Mouse (Mus musculus) brown adipose tissue, adult 24 weeks (tissue): Measurements from ENCODE around the gene Nfic. TPM values are rescaled to one million over a fixed set of nuclear protein-coding genes. Genes with fewer than 3 reads are reported as not detected.
A peak's percentile ranks its signal among the peaks of the same experiment; 100 is the strongest.

ENCODE experiments used
- H3K27ac ChIP-seq: fragments of 200-500 bp; replicated peaks from 2 replicates; pipeline ENCODE4 v1.5.1; 2012; ENCODE audit warnings: low read depth, mild to moderate bottlenecking, low read length
- H3K4me1 ChIP-seq: fragments of 200-500 bp; 2 replicates; pipeline ENCODE4 v1.6.1; 2012; ENCODE audit warnings: low read length, mixed read lengths; ENCODE audit not compliant: control insufficient read depth, insufficient read depth, insufficient read length
- H3K4me3 ChIP-seq: fragments of 200-500 bp; 2 replicates; pipeline ENCODE4 v1.5.1; 2012; ENCODE audit warnings: low read depth, mild to moderate bottlenecking, low read length, moderate library complexity; ENCODE audit not compliant: insufficient read depth
- polyA plus RNA-seq: library from polyadenylated mRNA; stranded (reverse); fragments of >200 nt; gene quantifications from 2 replicates; pipeline ENCODE4 v1.2.4, GENCODE M21; 2012; ENCODE audit not compliant: missing spikeins, insufficient read depth, insufficient read length

The Nfic gene
- 40.9 and 42.9 TPM in 2 replicates for polyA plus RNA-seq

DNA sequence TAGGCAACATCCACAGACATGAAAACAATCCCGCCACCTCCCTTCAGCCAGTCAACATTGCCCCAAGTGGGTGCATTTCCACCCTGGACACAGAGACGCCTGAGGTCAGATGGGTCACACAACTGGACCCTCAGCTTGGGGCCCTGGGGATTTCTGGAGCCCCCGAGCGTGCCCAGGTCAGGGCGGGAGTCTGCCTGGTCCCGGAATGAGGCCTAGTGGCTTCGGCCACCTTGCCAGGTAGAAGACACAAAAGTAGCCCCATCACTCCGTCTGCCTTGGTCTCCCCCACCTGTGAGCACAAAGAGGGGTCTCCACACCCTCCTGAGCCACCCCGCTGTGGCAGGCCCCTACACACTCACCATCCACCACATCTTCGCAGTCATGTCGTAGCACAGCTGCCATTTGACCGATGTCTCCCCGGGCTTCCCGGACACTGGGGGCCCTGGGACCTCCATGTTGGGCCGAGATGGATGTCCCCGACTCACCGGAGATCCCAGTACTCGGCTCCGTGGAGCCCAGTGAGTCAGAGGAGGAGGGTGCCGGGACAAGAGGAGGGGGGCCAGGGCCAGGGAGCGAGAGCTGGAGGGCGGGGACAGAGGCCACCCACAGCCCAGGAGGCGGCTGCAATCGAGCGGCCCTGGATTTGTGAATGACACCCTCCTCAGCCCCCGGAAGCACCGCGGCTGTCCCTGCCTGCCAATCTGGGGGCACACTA, at the start of gene Nfic:
Gene Nfic (minus strand): TSS at position 455 of the 715 bp plus-strand sequence.
- no peaks in the 10 kb centered on the region for H3K4me1 ChIP-seq
- H3K27ac ChIP-seq: no peak within 1 kb of the TSS
- H3K4me3 ChIP-seq: no peak within 1 kb of the TSS

DNA sequence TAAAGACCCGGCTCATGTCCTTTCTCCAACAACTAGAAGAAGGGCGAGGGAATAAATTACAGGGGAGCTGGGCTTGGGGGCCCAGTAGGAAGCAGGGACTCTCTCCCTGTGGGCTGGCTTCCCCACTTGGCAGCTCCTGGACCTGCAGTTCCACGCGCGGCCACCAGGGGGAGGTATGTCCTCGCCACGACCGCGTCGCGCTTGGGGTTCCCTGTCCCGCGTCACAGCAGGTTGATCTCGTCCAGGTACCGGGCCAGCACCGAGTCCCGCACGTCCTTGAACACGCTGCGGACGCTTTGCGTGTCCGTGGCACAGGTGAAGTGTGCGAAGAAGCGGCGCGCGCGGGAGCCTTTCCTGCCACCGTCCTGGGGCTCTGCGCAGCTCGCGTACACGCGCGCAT, 47.2 kb upstream of the Nfic start:
- peak overlapping the region; percentile 41 for H3K4me3 ChIP-seq
- H3K4me1 ChIP-seq: peaks cover 10% of the 10 kb centered on the region
- no peak overlapping the region for H3K27ac ChIP-seq

DNA sequence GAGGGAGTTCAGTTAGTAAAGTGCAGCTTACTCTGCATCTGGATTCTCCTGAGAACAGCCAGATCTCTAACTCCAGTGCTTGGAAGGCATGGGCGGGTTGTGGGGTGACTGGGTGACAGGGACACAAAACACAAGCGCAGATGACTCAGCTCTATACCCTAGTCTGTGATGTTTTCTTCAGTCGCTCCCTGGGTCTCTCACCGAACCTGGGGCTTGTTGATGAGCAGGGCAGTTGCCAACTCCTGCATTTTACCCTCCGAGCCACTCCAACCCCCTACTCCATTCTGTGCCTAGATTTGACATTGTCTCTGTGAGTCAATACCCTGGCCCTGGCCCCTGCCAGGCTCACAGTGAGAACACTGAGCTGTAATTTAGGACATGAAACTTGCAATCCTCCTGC, 46.4 kb upstream of the Nfic start:
- Histone ChIP-seq H3K4me1 (peaks cover 15% of the 10 kb centered on the region), H3K27ac (no peak overlapping the region), H3K4me3 (no peak overlapping the region)

DNA sequence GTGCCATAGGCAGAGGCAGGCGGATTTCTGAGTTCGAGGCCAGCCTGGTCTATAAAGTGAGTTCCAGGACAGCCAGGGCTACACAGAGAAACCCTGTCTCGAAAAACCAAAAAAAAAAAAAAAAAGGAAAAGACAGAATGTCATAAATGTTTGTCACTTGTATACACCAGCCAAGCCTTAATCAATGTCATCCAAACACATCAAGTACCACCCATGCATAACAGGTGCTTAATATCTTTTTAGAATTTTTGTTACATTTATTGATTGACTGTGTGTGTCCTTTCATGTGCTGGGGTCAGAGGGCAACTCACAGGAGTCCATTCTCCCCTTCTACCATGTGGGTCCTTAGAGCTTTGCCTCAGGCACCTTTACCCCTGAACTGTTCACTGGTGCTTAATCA, 44.6 kb upstream of the Nfic start, which contains the start of gene S1pr4:
Gene S1pr4 (minus strand): TSS at position 101 of the 400 bp plus-strand sequence.
- Histone ChIP-seq H3K4me3 (peak within 1 kb of the TSS; percentile 50), H3K27ac (peak within 1 kb of the TSS; percentile 79)

DNA sequence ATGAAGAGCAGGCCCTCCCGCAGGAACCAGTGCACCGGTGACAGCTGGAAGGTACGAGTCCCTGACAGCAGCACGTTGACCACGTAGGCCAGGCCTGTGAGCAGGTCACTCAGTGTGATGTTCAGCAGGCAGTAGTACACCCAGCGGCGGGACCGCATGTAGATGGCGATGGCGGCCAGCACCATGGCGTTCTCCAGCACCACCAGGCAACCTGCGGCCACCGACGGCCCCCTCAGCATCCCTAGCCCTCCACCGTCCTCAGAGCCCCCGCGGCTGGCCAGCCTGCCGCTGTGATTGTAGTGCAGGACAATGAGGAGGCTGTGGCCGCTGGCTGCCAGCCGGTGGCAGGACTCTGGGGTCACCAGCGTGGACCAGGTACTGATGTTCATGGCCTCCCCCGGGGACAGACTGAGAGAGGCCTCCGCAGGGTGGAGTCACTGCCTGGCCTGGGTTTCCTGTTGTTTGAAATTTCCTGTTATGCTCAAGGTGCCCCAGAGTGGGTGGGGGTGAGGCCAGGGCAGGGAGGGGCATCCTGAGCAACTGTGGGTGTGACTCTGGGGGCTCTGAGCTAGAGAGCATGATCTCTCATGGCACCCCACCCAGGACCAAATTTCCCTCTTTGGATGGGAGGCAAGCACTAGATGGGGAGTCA, 43.9 kb upstream of the Nfic start:
- H3K4me1 ChIP-seq: peaks cover 25% of the 10 kb centered on the region
- peak overlapping the region; percentile 79 for H3K27ac ChIP-seq
- H3K4me3 ChIP-seq: peak overlapping the region; percentile 50

More for the DNA sequence above, 44.6 kb upstream of the Nfic start, which contains the start of gene S1pr4:
- peaks cover 18% of the 10 kb centered on the region for H3K4me1 ChIP-seq

DNA sequence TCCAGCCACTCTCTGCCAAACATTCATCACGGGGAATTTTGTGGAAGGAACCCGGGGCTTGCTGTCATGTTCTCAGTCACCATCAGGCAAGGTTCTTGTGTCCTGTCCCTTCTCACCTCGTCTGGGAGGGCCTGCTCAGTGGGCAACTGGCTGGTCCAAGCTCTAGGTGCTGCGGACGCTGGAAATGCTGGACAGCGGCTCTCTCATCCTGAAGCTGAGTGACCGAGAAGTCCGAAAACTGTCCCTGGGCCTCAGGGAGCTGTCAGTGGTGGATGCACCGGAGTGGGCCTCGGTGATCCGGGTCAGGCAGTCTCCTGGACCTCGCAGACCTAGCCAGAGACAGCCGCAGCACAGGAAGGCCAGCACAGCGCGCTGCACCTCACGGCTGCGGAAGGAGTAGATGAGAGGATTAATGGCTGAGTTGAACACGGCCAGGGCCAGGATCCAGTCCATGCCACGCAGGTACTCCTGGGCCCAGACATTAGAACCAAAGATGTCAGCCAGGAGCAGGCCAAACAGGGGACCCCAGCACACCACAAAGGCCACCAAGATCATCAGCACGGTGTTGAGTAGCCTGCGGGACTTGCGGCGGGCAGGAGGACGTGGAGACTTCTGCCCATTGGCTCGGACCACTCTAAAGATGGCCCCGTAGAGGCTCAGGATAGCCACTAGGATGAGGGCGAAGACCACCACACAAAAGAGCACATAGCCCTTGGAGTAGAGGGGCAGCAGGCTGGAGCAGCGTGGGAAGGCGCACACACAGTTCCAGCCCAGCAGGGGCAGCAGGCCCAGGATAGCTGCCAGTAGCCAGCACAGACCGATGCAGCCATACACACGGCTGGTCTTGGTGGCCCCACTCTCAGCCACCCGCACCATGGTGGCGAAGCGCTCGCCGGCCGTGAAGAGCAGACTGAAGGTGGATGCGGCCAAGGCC, 43.1 kb upstream of the Nfic start:
- peak overlapping the region; percentile 50 for H3K4me3 ChIP-seq
- peaks cover 25% of the 10 kb centered on the region for H3K4me1 ChIP-seq
- peak overlapping the region; percentile 79 for H3K27ac ChIP-seq

DNA sequence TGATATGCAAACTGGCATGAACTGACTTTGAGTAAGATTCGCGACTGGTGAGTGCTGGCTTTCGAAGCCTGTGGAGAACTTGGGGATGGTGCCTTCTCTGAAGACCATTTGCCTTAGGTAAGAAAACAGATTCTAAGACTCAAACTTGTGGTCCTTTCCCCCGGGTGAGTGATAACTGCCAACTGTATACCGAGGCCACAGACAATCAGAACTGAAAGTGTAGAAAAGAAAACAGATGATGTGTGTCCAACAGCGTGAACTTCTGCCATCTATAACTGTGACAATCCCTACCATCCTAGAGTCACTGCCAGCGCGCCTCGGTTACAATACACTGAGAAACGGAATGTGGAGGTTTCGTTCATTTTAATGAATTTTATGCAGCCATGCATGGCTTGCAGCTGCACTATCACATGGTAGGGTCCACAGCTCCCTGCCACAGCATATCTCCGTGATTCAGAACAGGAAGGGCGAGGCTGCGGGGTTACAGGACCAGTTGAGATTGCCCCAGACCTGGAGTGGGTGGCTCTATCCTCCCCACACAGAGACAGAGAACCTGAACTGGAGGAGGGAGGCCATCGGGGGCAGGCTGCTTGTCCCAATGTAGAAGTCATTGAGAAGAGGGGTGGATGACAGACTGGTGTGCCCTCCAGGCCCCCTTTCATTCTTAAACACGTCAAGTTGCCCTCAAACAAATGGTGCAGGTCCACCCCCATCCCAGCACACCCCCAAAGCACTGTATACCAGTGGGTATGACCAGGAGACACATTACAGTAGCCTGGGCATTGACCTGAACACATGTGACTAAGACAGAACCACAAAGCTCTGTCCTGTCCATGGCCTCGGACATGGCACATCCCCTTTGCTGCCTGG, 42.2 kb upstream of the Nfic start:
- H3K27ac ChIP-seq: 0 out of 2 replicates have a peak overlapping the region, but pooled peaks have one; percentile 26
- H3K4me1 ChIP-seq: peaks cover 25% of the 10 kb centered on the region
- H3K4me3 ChIP-seq: peak overlapping the region; percentile 29

DNA sequence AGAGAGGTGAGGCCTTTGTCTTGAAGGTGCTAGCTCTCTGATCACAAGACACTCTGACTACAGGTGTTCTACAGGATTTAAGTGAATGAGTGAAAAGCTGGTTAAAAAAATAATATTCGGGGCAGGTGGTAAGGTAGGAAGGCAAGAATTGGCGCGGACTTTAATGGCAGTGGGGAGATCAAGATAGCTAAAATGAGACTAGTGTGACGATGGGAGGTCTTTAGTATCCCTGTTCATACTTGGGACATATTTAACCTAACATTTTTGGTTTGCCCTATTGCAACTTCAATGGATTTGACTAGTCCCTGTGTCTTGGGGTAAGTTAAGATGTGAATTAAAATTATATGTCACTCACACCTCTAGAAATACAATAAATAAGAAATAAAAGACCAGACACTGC, 41.5 kb upstream of the Nfic start:
- no peak overlapping the region; the same call in 1 of the 2 replicates for H3K4me3 ChIP-seq
- H3K4me1 ChIP-seq: peaks cover 25% of the 10 kb centered on the region
- no peak overlapping the region for H3K27ac ChIP-seq

DNA sequence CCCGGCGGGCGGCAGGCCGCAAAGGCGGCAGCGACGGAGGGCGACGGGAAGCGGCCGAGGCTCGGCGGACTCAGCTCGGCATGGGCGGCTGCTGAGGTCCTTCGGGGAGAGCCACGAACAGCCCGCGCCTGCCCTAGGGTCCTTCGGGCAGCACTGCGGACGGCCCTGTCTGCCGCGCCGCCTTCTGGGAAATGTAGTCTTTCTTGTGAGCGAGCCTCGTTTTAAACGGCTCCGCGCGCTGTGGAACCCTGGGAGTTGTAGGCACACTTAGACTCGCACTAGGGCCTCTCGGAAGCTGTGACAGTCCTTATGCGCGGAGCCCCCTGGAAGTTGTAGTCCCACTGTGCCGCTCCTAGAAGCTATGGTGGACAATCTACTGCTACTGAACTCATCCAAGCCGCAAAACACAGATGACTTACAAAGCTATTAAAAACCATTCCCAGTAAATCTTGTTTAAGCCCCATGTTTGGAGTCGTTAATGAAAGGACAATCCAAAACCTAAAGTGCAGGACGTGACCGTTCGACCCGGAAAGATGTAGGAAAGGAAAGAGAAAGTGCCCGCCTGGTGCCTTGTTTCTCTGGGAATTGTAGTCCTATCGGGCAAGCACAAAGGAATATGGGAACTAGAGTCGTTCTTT, 40.9 kb upstream of the Nfic start, which contains the start of gene Ncln:
Gene Ncln (minus strand): TSS at position 129 of the 638 bp plus-strand sequence.
- peak within 1 kb of the TSS; percentile 96 for H3K27ac ChIP-seq
- H3K4me1 ChIP-seq: peaks cover 25% of the 10 kb centered on the region
- H3K4me3 ChIP-seq: peak within 1 kb of the TSS; percentile 77

DNA sequence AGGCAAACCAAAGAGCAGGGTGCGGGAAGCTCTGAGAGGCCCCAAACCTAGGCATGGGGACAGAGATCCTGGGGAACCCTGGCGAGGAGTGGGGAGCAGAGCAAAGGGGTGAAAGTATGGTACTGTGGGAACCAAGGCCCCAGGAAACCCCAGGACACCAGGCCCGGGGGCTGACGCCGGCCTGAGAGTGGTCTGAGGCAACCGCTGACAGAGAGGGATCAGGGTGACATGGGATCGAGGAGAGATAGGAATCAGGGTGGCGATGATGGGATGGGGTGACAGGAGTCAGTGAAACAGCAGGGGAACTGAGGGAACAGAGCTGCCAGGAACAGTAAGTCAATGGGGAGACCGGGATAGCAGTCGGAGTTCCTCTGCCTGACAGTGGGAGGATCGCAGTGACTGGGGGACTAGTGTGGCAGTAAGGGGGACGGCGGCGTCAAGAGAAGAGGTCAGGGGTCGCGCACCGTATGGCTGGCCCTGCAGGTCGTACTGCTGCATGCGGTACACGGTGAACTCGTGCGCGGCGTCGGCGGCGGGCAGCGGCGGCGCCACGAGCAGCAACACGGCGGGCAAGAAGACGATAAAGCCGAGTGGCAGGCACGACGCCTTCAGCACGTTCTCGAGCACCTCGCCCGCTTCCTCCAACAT, 40.3 kb upstream of the Nfic start:
- H3K4me1 ChIP-seq: peaks cover 25% of the 10 kb centered on the region
- H3K4me3 ChIP-seq: peak overlapping the region; percentile 77
- peak overlapping the region; percentile 57 for H3K27ac ChIP-seq

DNA sequence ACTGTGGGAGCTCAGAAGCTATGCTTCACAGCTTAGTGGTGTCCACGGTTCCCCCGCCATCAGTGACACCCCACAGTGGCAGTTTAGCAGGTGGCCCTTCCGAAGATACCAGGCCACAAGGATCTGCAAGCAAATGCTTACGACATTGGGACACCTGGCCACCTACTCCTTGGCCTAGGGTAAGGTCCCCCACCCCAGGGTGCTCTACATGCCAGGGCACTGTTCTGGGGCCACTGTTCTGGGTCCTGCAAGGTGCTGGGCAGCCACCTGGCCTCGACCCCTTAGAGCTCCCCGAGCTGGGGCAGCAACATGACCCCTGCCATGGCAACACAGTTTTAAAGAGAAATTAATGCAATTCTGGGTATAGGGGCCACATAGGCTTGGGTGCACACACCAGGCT, 39.7 kb upstream of the Nfic start:
- Histone ChIP-seq H3K27ac (no peak overlapping the region), H3K4me3 (peak overlapping the region; percentile 77), H3K4me1 (peaks cover 25% of the 10 kb centered on the region)

DNA sequence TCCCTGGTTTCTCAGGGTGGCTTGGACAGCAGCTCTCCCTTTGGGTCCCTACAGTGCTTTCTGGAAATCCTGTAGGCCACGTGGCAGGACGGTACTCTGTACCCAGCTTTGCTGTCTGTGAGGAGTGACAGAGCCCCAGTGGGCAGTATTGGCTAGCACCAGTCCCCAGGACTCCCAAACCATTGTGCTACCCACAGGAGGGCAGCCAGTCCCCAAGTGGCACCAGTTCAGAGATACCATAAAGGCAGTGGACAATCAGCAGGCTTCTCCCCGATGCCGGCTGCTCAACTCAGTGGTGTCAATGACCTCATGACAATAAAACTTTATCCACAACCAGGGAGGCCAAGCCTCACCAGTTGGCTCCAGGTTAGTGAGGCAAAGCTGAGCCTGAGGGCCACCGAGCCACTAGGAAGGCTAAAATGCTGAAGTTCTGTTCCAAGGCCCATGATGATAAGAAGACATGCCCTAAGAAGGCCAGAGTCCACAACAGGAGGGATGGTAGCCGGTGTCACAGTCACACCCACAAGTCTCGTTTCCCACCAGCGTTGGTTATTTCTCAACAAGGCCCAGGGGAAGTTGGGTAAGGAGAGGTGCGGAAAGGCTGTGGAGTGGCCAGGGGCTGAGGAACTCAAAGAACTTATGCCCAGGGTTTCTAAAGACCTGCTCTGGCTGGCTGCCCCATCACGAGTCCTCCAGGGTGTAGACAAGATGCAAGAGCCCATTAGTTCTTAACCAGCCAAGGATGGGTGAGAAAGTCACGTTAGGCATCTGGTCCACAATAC, 39.0 kb upstream of the Nfic start:
- Histone ChIP-seq H3K27ac (no peak overlapping the region), H3K4me3 (peak overlapping the region; percentile 77), H3K4me1 (peaks cover 25% of the 10 kb centered on the region)
